Mouse (Mus musculus) MEL (cell line): ENCODE data around the gene Rlf. TPM values are rescaled to one million over a fixed set of nuclear protein-coding genes. Genes with fewer than 3 reads are reported as not detected.

Source experiments
- DNase-seq: peaks from one replicate; pipeline ENCODE4 v3.0.0; 2011; ENCODE audit warnings: low read depth, low spot score
- H3K27ac ChIP-seq: 2 replicates; pipeline ENCODE4 v1.5.1; 2012; ENCODE audit warnings: low read depth, mild to moderate bottlenecking, control low read depth, low read length, moderate library complexity; ENCODE audit not compliant: control insufficient read depth
- H3K27me3 ChIP-seq, 2 experiments: fragments of 150-350 bp in 1 of 2; sonication (generic) in 1 of 2; 2 replicates each; pipeline ENCODE4 v1.6.1; 2012; ENCODE audit warnings: low read length in 2 of 2, mild to moderate bottlenecking in 2 of 2, improper control_type of control experiment in 1 of 2, moderate library complexity in 1 of 2; ENCODE audit not compliant: insufficient read depth in 2 of 2, control insufficient read depth in 1 of 2
- H3K36me3 ChIP-seq, 2 experiments: 2 replicates each; pipeline ENCODE4 v1.6.1; 2012 to 2014; ENCODE audit warnings: low read length in 2 of 2, improper control_type of control experiment in 1 of 2, inconsistent platforms in 1 of 2, mild to moderate bottlenecking in 1 of 2; ENCODE audit not compliant: insufficient read depth in 2 of 2, control insufficient read depth in 1 of 2
- H3K4me1 ChIP-seq, 2 experiments: fragments of 150-350 bp in 1 of 2; sonication (generic) in 1 of 2; 2 replicates each; pipeline ENCODE4 v1.6.1; 2012; ENCODE audit warnings: low read length in 2 of 2, improper control_type of control experiment in 1 of 2, mild to moderate bottlenecking in 1 of 2; ENCODE audit not compliant: insufficient read depth in 2 of 2, control insufficient read depth in 1 of 2
- H3K4me3 ChIP-seq, 2 experiments: fragments of 150-350 bp in 1 of 2; sonication (generic) in 1 of 2; 2 replicates each; pipeline ENCODE4 v1.5.1; 2012; ENCODE audit warnings: low read depth in 2 of 2, low read length in 2 of 2, mild to moderate bottlenecking in 2 of 2, moderate library complexity in 2 of 2, control low read depth in 1 of 2, improper control_type of control experiment in 1 of 2; ENCODE audit not compliant: control insufficient read depth in 1 of 2, insufficient read depth in 1 of 2
- H3K79me2 ChIP-seq: 2 replicates; pipeline ENCODE4 v1.6.1; 2012; ENCODE audit warnings: mild to moderate bottlenecking, low read length, moderate library complexity; ENCODE audit not compliant: control insufficient read depth, poor library complexity, insufficient read depth
- H3K9ac ChIP-seq: 2 replicates; pipeline ENCODE4 v1.6.1; 2012; ENCODE audit warnings: low read depth, mild to moderate bottlenecking, control low read depth, low read length, moderate library complexity; ENCODE audit not compliant: control insufficient read depth, poor library complexity, severe bottlenecking
- H3K9me3 ChIP-seq: fragments of 150-350 bp; sonication (generic); replicated peaks from 2 replicates; pipeline ENCODE4 v1.6.1; 2012; ENCODE audit warnings: mild to moderate bottlenecking, low read length, improper control_type of control experiment, moderate library complexity; ENCODE audit not compliant: insufficient read depth
- CTCF ChIP-seq, 3 experiments: IDR thresholded peaks in 2 of 3; conservative IDR thresholded peaks in 1 of 3; 2 replicates each; pipeline ENCODE4 v1.5.1; 2011 to 2012; ENCODE audit warnings: low read length in 3 of 3, low read depth in 2 of 3, mild to moderate bottlenecking in 2 of 3, improper control_type of control experiment in 1 of 3, inconsistent platforms in 1 of 3, mixed read lengths in 1 of 3, moderate library complexity in 1 of 3; ENCODE audit not compliant: control insufficient read depth in 1 of 3, insufficient read depth in 1 of 3, poor library complexity in 1 of 3, severe bottlenecking in 1 of 3
- ELF1 ChIP-seq: IDR thresholded peaks from 2 replicates; pipeline ENCODE4 v1.6.1; 2014; ENCODE audit warnings: low read depth, mild to moderate bottlenecking, inconsistent platforms, low read length, improper control_type of control experiment, moderate library complexity
- HCFC1 ChIP-seq: IDR thresholded peaks from 2 replicates; pipeline ENCODE4 v1.6.1; 2012; ENCODE audit warnings: low read depth, mild to moderate bottlenecking, inconsistent platforms, low read length, improper control_type of control experiment, moderate library complexity
- JUND ChIP-seq: IDR thresholded peaks from 2 replicates; pipeline ENCODE4 v1.6.1; 2011; ENCODE audit warnings: low read depth, mild to moderate bottlenecking, improper control_type of control experiment, low read length
- MEF2A ChIP-seq: IDR thresholded peaks from 2 replicates; pipeline ENCODE4 v1.6.1; 2014; ENCODE audit warnings: low read depth, mild to moderate bottlenecking, inconsistent platforms, low read length, improper control_type of control experiment; ENCODE audit not compliant: poor library complexity, insufficient replicate concordance, severe bottlenecking; ENCODE audit errors: extremely low read depth
- MXI1 ChIP-seq: IDR thresholded peaks from 2 replicates; pipeline ENCODE4 v1.6.1; 2011; ENCODE audit warnings: mild to moderate bottlenecking, low read depth, low read length, improper control_type of control experiment
- NELFE ChIP-seq: IDR thresholded peaks from 2 replicates; pipeline ENCODE4 v1.6.1; 2011; ENCODE audit warnings: low read depth, low read length, improper control_type of control experiment
- NRF1 ChIP-seq: IDR thresholded peaks from 2 replicates; pipeline ENCODE4 v1.6.1; 2014; ENCODE audit warnings: low read depth, mild to moderate bottlenecking, inconsistent platforms, low read length, improper control_type of control experiment, moderate library complexity; ENCODE audit not compliant: poor library complexity, insufficient read depth, severe bottlenecking
- POLR2AphosphoS5 ChIP-seq: IDR thresholded peaks from 2 replicates; pipeline ENCODE4 v1.6.1; 2012; ENCODE audit warnings: low read depth, borderline replicate concordance, mild to moderate bottlenecking, inconsistent platforms, low read length, moderate library complexity, mixed read lengths
- RAD21 ChIP-seq: IDR thresholded peaks from 2 replicates; pipeline ENCODE4 v1.6.1; 2011; ENCODE audit warnings: mild to moderate bottlenecking, low read depth, low read length, improper control_type of control experiment
- SMC3 ChIP-seq: IDR thresholded peaks from 2 replicates; pipeline ENCODE4 v1.6.1; 2011; ENCODE audit warnings: low read depth, low read length, improper control_type of control experiment
- USF2 ChIP-seq, 2 experiments: IDR thresholded peaks; 2 replicates each; pipeline ENCODE4 v1.6.1; 2011 to 2012; ENCODE audit warnings: improper control_type of control experiment in 2 of 2, low read length in 2 of 2, borderline replicate concordance in 1 of 2, inconsistent platforms in 1 of 2, low read depth in 1 of 2, mild to moderate bottlenecking in 1 of 2; ENCODE audit not compliant: insufficient read depth in 1 of 2
- ZC3H11A ChIP-seq: IDR thresholded peaks from 2 replicates; pipeline ENCODE4 v1.6.1; 2012; ENCODE audit warnings: low read depth, mild to moderate bottlenecking, inconsistent platforms, low read length, improper control_type of control experiment
- polyA plus RNA-seq, 2 experiments: library from polyadenylated mRNA; stranded (reverse) in 1 of 2; unstranded in 1 of 2; fragments of >175 nt in 1 of 2; fragments of >200 nt in 1 of 2; gene quantifications; 2 replicates each; pipeline versions ENCODE4 v1.2.1 to v1.2.4; 2012; ENCODE audit warnings: low replicate concordance in 2 of 2, low read depth in 1 of 2; ENCODE audit not compliant: insufficient read length in 2 of 2, insufficient read depth in 1 of 2, missing spikeins in 1 of 2
- total RNA-seq: library from RNA; depleted of rRNA; stranded (reverse); fragments of 300-350 nt; gene quantifications from 2 replicates; pipeline ENCODE4 v1.2.3, GENCODE M21; 2012

The Rlf gene
- total and polyA plus RNA-seq, 3 experiments: 14.1 to 54.0 (median 17.3) TPM

- Histone ChIP-seq H3K9ac (no peak overlapping the region), H3K36me3 (no peaks in the 10 kb centered on the region), H3K9me3 (no peaks in the 10 kb centered on the region), H3K27ac (no peak overlapping the region), H3K79me2 (no peaks in the 10 kb centered on the region), H3K4me1 (no peaks in the 10 kb centered on the region), H3K27me3 (no peaks in the 10 kb centered on the region; a peak in 1 of 4 replicates), H3K4me3 (no peak overlapping the region)
- DNase-seq: peak; percentile 43
- TF ChIP-seq NELFE (no peak), NRF1 (no peak), CTCF (IDR thresholded peaks at IDR 0.05 in 2 of 3, conservative IDR thresholded peaks at IDR 0.05 in 1 of 3; ENCODE audit: control insufficient read depth in 1 of 3, insufficient read depth in 1 of 3, low read depth in 2 of 3, low read length in 3 of 3, poor library complexity in 1 of 3, severe bottlenecking in 1 of 3) (peak in 2 of 3 experiments; percentile 54 to 59; a peak in 4 of 6 replicates), SMC3 (peak; percentile 47), ZC3H11A (peak; percentile 8; the same call in 1 of the 2 replicates), RAD21 (peak; percentile 57), USF2 (IDR thresholded peaks at IDR 0.05; ENCODE audit: borderline replicate concordance in 1 of 2, insufficient read depth in 1 of 2, low read depth in 1 of 2, low read length in 2 of 2) (no peak)
These were observed 17.0 kb upstream of the Rlf start for GRCm38 (mm10) chr4:121231772-121232414.

GRCm38 (mm10) chr4:121230943-121231614 is 16.2 kb upstream of the Rlf start:
- Histone ChIP-seq H3K27me3 (no peaks in the 10 kb centered on the region; a peak in 1 of 4 replicates), H3K9me3 (no peaks in the 10 kb centered on the region), H3K4me3 (no peak overlapping the region), H3K9ac (no peak overlapping the region), H3K36me3 (no peaks in the 10 kb centered on the region), H3K4me1 (no peaks in the 10 kb centered on the region), H3K27ac (no peak overlapping the region), H3K79me2 (no peaks in the 10 kb centered on the region)
- no peak for DNase-seq
- TF ChIP-seq JUND: no peak
- TF ChIP-seq ELF1: no peak
- no peak for TF ChIP-seq POLR2AphosphoS5
- no peak for TF ChIP-seq HCFC1
- no peak for TF ChIP-seq MXI1
- TF ChIP-seq MEF2A: no peak
